17 mouse cellular contexts compared by ENCODE assay signal in genomic region chr4:152078105-152078530, GRCm38 (mm10). TPM values are rescaled to one million over a fixed set of nuclear protein-coding genes. Genes with fewer than 3 reads are reported as not detected.
DNase-seq lines count a peak whose midpoint lies in the region; ATAC-seq and TF ChIP-seq lines count a peak whose summit lies in the region.
"Had no signal": no experiment of that assay in that cellular context is flagged by ENCODE, and none has a peak within 500 bp of the region (broad histone marks: within the 10 kb centered on the region; RNA-seq: fewer than 3 reads in every experiment).

No protein-coding gene starts in this region.

- H3K36me3 ChIP-seq in C2C12 (ENCODE audit: control insufficient read depth, insufficient read depth): no peaks in the 10 kb centered on the region
- H3K36me3 ChIP-seq: kidney, embryonic 15.5 days; lung, embryonic 15.5 days; neural tube, embryonic 15.5 days had no signal

- H3K79me3 ChIP-seq in C2C12 (ENCODE audit: low read depth): no peaks in the 10 kb centered on the region

- no peak overlapping the region for H3K4me3 ChIP-seq in C2C12 (ENCODE audit: insufficient read depth, poor library complexity, severe bottlenecking)
- H3K4me3 ChIP-seq: kidney, embryonic 15.5 days; lung, embryonic 15.5 days; neural tube, embryonic 15.5 days had no signal

- TF ChIP-seq CTCF in C2C12 (IDR thresholded peaks at IDR 0.05; ENCODE audit: control insufficient read depth, insufficient read depth, insufficient read length): no peak

- H3ac ChIP-seq in C2C12 (ENCODE audit: control insufficient read depth, insufficient read length, low read depth): peak overlapping the region; percentile 20

- ATAC-seq in megakaryocyte, adult 5-6 weeks (ENCODE audit: poor library complexity, severe bottlenecking): peak; percentile 90
- no peak for ATAC-seq in inflammation-experienced regulatory T-cells, adult 6 months

- no peaks in the 10 kb centered on the region for H3K79me2 ChIP-seq in C2C12 (ENCODE audit: control insufficient read depth, insufficient read depth)

- H3K27me3 ChIP-seq in C2C12 (ENCODE audit: control insufficient read depth, insufficient read depth, insufficient read length): no peaks in the 10 kb centered on the region
- H3K27me3 ChIP-seq: kidney, embryonic 15.5 days; lung, embryonic 15.5 days; neural tube, embryonic 15.5 days had no signal

- peak; percentile 45 to 59 for DNase-seq in left cerebral cortex, adult 18-20 months (ENCODE audit: low spot score in 2 of 2)
- no peak for DNase-seq in left cerebral cortex, adult 11 months (ENCODE audit: low spot score)
- peak; percentile 43 for DNase-seq in Muller cell, postnatal 12 days (ENCODE audit: inconsistent ontology term)
- no peak for DNase-seq in spleen, adult 12 weeks (ENCODE audit: low spot score)
- no peak for DNase-seq in kidney, postnatal 36 days
- DNase-seq: adrenal gland, adult 8-10 months; heart, postnatal 10 days; retina, postnatal 1 day; thymus, postnatal 4 days had no signal

TF ChIP-seq in C2C12, 6 proteins besides CTCF, POLR2A, EP300 and RAD21:
- TF ChIP-seq USF1 (IDR thresholded peaks at IDR 0.05; ENCODE audit: low read depth) (peak; percentile 64), MYOD1 (IDR thresholded peaks at IDR 0.05; ENCODE audit: control insufficient read depth, insufficient read length, low read depth) (peak; percentile 79), FOSL1 (IDR thresholded peaks at IDR 0.05; ENCODE audit: insufficient read depth, low read length, poor library complexity, severe bottlenecking) (no peak)
TF ChIP-seq in C2C12: peak in this region for 2.

RNA-seq across cellular contexts. Expression of gene Plekhg5, which starts 5.8 kb away (rescaled TPM):
- total RNA-seq in left cerebral cortex, adult 18-20 months (2021): 10 to 100 TPM; 80.0 to 91.9 TPM
- polyA plus RNA-seq in C2C12 (2012; fragmentation: generic; extraction: Trizol): 17.5 TPM
- 1.7 and 2.6 TPM in 2 replicates for total RNA-seq in megakaryocyte, adult 5-6 weeks (2015)
- total RNA-seq in megakaryocyte, adult 5-6 weeks (2017): 3.0 and 3.6 TPM in 2 replicates
- 1 to 10 TPM; 2.5 to 3.7 (median 2.9) TPM for polyA plus RNA-seq in inflammation-experienced regulatory T-cells, adult 6 months (2017; shearing (Covaris generic))

RNA-seq across cellular contexts. Expression of gene Tnfrsf25, which starts 37.6 kb away (rescaled TPM):
- total RNA-seq in left cerebral cortex, adult 18-20 months (2021): 10 to 100 TPM; 19.0 to 20.7 TPM
- 0.95 TPM for polyA plus RNA-seq in C2C12 (2012; fragmentation: generic; extraction: Trizol)
- 0.13 and 0.25 TPM in 2 replicates for total RNA-seq in megakaryocyte, adult 5-6 weeks (2015)
- 0.18 and 2.8 TPM in 2 replicates for total RNA-seq in megakaryocyte, adult 5-6 weeks (2017)
- polyA plus RNA-seq in inflammation-experienced regulatory T-cells, adult 6 months (2017; shearing (Covaris generic)): 100 to 1,000 TPM; 125 to 133 (median 127) TPM
- total RNA-seq: megakaryocyte-erythroid progenitor cell, adult 5-6 weeks had no signal

RNA-seq across cellular contexts. Expression of gene Nol9, which starts 39.0 kb away (rescaled TPM):
- total RNA-seq in left cerebral cortex, adult 18-20 months (2021): 10 to 100 TPM; 16.4 to 19.2 TPM
- 39.7 TPM for polyA plus RNA-seq in C2C12 (2012; fragmentation: generic; extraction: Trizol)
- total RNA-seq in megakaryocyte, adult 5-6 weeks (2015): 10.1 and 11.1 TPM in 2 replicates
- 10.8 and 15.5 TPM in 2 replicates for total RNA-seq in megakaryocyte, adult 5-6 weeks (2017)
- polyA plus RNA-seq in inflammation-experienced regulatory T-cells, adult 6 months (2017; shearing (Covaris generic)): 10 to 100 TPM in 2 of 3 experiments, 1 to 10 TPM in 1; 7.7 to 22.5 (median 10.2) TPM

RNA-seq across cellular contexts. Expression of gene Tas1r1, which starts 39.8 kb away (rescaled TPM):
- under 1 TPM; 0.49 to 0.68 TPM for total RNA-seq in left cerebral cortex, adult 18-20 months (2021)
- 0.27 TPM for polyA plus RNA-seq in C2C12 (2012; fragmentation: generic; extraction: Trizol)
- 0.11 and 0.16 TPM in 2 replicates for total RNA-seq in megakaryocyte, adult 5-6 weeks (2015)
- total RNA-seq in megakaryocyte, adult 5-6 weeks (2017): not detected in 2 replicates
- polyA plus RNA-seq in inflammation-experienced regulatory T-cells, adult 6 months (2017; shearing (Covaris generic)): not detected
- total RNA-seq: heart, adult 8-10 months had no signal

RNA-seq across cellular contexts. Expression of gene Zbtb48, which starts 50.6 kb away (rescaled TPM):
- total RNA-seq in left cerebral cortex, adult 18-20 months (2021): 10 to 100 TPM; 12.3 to 12.7 TPM
- polyA plus RNA-seq in C2C12 (2012; fragmentation: generic; extraction: Trizol): 8.6 TPM
- total RNA-seq in megakaryocyte, adult 5-6 weeks (2015): 6.9 and 8.1 TPM in 2 replicates
- total RNA-seq in megakaryocyte, adult 5-6 weeks (2017): 3.8 and 8.9 TPM in 2 replicates
- 10 to 100 TPM; 16.2 to 26.3 (median 18.9) TPM for polyA plus RNA-seq in inflammation-experienced regulatory T-cells, adult 6 months (2017; shearing (Covaris generic))

Comparison
In these comparisons a context has a peak if more than half of its experiments do, and no peak if none do; other contexts are left out.
1. DNase-seq: peak in left cerebral cortex, adult 18-20 months (2 of 2) and Muller cell, postnatal 12 days (single experiment); none in left cerebral cortex, adult 11 months (single experiment), spleen, adult 12 weeks (single experiment) and kidney, postnatal 36 days (0 of 2).
2. RNA of gene Plekhg5, which starts 5.8 kb away (total RNA-seq): 80.0 to 91.9 TPM in left cerebral cortex, adult 18-20 months; 1.7 to 3.6 TPM in megakaryocyte, adult 5-6 weeks; every median in the first group is over 10 times any median in the second.
3. RNA of gene Tnfrsf25, which starts 37.6 kb away (total RNA-seq): 19.0 to 20.7 TPM in left cerebral cortex, adult 18-20 months; 0.13 to 2.8 TPM in megakaryocyte, adult 5-6 weeks; every median in the first group is over 4 times any median in the second.